Mouse (Mus musculus) mesoderm, embryonic 11.5 days (tissue): ENCODE measurements at regions not wholly inside any gene's neighbourhood (a gene's known extent, or its start where the extent isn't known, plus 50 kb on each side); places are given as distances from the start of the nearest gene placed in this dataset.

Experiments
- DNase-seq: peaks from one replicate; pipeline ENCODE4 v3.0.0-alpha.2; 2012; ENCODE audit warnings: low read depth, low spot score

GRCm38 (mm10) chr3:157842872-157843271 lies 82.0 kb downstream of the Cth start:
- no peak for DNase-seq

GRCm38 (mm10) chr3:157841164-157841719 lies 83.6 kb downstream of the Cth start:
- DNase-seq: peak; percentile 14

- no peak for DNase-seq
Measured at GRCm38 (mm10) chr3:157804307-157804706, 120.6 kb downstream of the Cth start.

GRCm38 (mm10) chr3:157803356-157803755 lies 121.5 kb downstream of the Cth start:
- DNase-seq: no peak

GRCm38 (mm10) chr3:157787559-157788256 lies 137.2 kb downstream of the Cth start:
- DNase-seq: no peak

GRCm38 (mm10) chr3:157781071-157781470 lies 143.8 kb downstream of the Cth start:
- no peak for DNase-seq

GRCm38 (mm10) chr3:157777779-157778178 lies 147.1 kb downstream of the Cth start:
- DNase-seq: no peak

- DNase-seq: no peak
Measured at GRCm38 (mm10) chr3:157763487-157764199, 161.2 kb downstream of the Cth start.

GRCm38 (mm10) chr3:157759856-157760255 lies 165.0 kb downstream of the Cth start:
- DNase-seq: no peak

GRCm38 (mm10) chr3:157754826-157755225 lies 170.1 kb downstream of the Cth start:
- no peak for DNase-seq

- DNase-seq: no peak
Measured at GRCm38 (mm10) chr3:157750266-157750665, 174.6 kb downstream of the Cth start.

GRCm38 (mm10) chr3:157748395-157749037 lies 176.4 kb downstream of the Cth start:
- DNase-seq: no peak

GRCm38 (mm10) chr3:157743000-157743399 lies 176.3 kb downstream of the Ptger3 start:
- no peak for DNase-seq

GRCm38 (mm10) chr3:157739628-157740294 lies 173.1 kb downstream of the Ptger3 start:
- DNase-seq: no peak

- DNase-seq: no peak
Measured at GRCm38 (mm10) chr3:157732136-157732940, 165.6 kb downstream of the Ptger3 start.

GRCm38 (mm10) chr3:157729711-157730367 lies 163.1 kb downstream of the Ptger3 start:
- DNase-seq: no peak

- no peak for DNase-seq
Measured at GRCm38 (mm10) chr3:157724542-157724941, 157.8 kb downstream of the Ptger3 start.

- no peak for DNase-seq
Measured at GRCm38 (mm10) chr3:157723184-157723583, 156.5 kb downstream of the Ptger3 start.

- DNase-seq: peak; percentile 77
Measured at GRCm38 (mm10) chr3:157717313-157717921, 150.7 kb downstream of the Ptger3 start.

GRCm38 (mm10) chr3:157714023-157714422 lies 147.3 kb downstream of the Ptger3 start:
- DNase-seq: no peak
